Mouse (Mus musculus) forebrain, embryonic 10.5 days (tissue): ENCODE measurements around the gene Cdc37. TPM values are rescaled to one million over a fixed set of nuclear protein-coding genes. Genes with fewer than 3 reads are reported as not detected.
A peak's percentile ranks its signal among the peaks of the same experiment; 100 is the strongest.

Source experiments
- DNase-seq: peaks from one replicate; pipeline ENCODE4 v3.0.0-alpha.2; 2017; ENCODE audit warnings: low spot score; ENCODE audit errors: extremely low spot score
- H3K27ac ChIP-seq: fragments of 300-500 bp; sonication (generic); 2 replicates; pipeline ENCODE4 v1.5.1; 2016; ENCODE audit warnings: mild to moderate bottlenecking
- H3K27me3 ChIP-seq: fragments of 300-500 bp; sonication (generic); 2 replicates; pipeline ENCODE4 v1.6.1; 2016; ENCODE audit warnings: mild to moderate bottlenecking; ENCODE audit not compliant: poor library complexity, severe bottlenecking
- H3K36me3 ChIP-seq: fragments of 300-500 bp; sonication (generic); replicated peaks from 2 replicates; pipeline ENCODE4 v1.6.1; 2016; ENCODE audit warnings: mild to moderate bottlenecking, moderate library complexity
- H3K4me1 ChIP-seq: fragments of 300-500 bp; sonication (generic); 2 replicates; pipeline ENCODE4 v1.6.1; 2016
- H3K4me3 ChIP-seq: fragments of 300-500 bp; sonication (generic); 2 replicates; pipeline ENCODE4 v1.5.1; 2016; ENCODE audit warnings: mild to moderate bottlenecking, moderate library complexity
- H3K9me3 ChIP-seq: fragments of 300-500 bp; sonication (generic); 2 replicates; pipeline ENCODE4 v1.6.1; 2016; ENCODE audit warnings: mild to moderate bottlenecking, moderate library complexity
- WGBS: fragments of 180-500 bp; shearing (Covaris S2); methylation state at CpG from one replicate; pipeline ENCODE4 v1.1.7; 2016; 5-methylcytosine and 5-hydroxymethylcytosine counted together
- polyA plus RNA-seq: library from polyadenylated mRNA; unstranded; fragments of >200 nt; fragmentation: Nextera tagmentation; extraction: Ambion mirVana; gene quantifications from 2 replicates; pipeline ENCODE4 v1.2.1, GENCODE M21; 2016

The Cdc37 gene
- polyA plus RNA-seq, 1 experiment from 2014 or later: 351 TPM

DNA sequence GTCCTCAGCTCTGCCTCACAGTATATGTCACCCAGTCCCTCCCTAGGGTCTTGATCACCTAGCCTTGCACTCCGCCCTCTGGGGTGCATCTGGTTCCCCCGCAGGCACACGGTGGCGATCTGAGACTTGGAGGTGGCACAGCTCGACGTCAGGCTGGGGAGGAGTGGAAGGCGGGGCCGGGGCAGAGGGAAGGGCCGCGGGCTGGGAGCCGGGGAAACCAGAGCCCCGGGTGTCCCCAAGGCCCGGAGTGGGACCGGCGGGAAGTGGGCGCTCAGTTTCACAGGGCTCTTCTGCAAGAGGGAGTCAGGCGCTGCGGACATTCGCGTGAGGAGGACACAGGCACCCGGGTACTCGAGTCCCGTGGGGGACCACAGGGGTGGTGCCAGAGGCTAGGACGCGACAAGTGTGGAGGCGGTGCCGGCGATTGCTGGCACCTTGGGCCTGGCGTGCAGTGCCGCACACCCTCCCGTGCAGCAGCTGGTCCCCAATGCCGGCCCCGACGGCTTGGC lies 34.2 kb upstream of the Cdc37 start:
- 6% methylated on average over 34 of the region's 34 CpGs for WGBS
- H3K27me3 ChIP-seq: peaks cover 73% of the 10 kb centered on the region
- H3K9me3 ChIP-seq: no peaks in the 10 kb centered on the region
- H3K27ac ChIP-seq: no peak overlapping the region; the same call in 1 of the 2 replicates
- H3K4me1 ChIP-seq: peaks cover 44% of the 10 kb centered on the region
- peak overlapping the region; percentile 33 for H3K4me3 ChIP-seq
- H3K36me3 ChIP-seq: no peaks in the 10 kb centered on the region
- DNase-seq: no peak

DNA sequence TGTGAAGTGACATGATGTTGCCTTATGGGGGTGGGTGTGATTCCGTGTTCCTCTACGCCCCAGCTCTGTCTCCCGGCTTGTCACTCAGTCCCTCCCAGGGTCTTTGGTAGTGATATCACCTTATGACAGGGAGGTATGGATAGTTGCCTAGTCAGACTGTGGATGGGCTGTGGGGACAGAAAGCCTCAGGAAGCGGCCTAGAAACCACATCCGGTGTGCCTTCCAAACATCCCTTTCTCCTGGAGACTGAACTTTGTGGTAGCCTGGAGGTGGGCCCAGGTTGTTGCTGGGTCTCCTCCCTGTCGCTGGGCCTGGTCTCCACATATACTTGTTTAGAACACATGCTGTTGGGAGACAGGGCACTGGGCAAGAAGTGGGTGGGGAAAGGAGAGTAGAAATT lies 33.6 kb upstream of the Cdc37 start:
- Histone ChIP-seq H3K9me3 (no peaks in the 10 kb centered on the region), H3K27ac (no peak overlapping the region), H3K27me3 (peaks cover 73% of the 10 kb centered on the region), H3K36me3 (no peaks in the 10 kb centered on the region), H3K4me1 (peaks cover 44% of the 10 kb centered on the region), H3K4me3 (no peak overlapping the region)
- 85% methylated on average over 6 of the region's 6 CpGs for WGBS
- DNase-seq: no peak

DNA sequence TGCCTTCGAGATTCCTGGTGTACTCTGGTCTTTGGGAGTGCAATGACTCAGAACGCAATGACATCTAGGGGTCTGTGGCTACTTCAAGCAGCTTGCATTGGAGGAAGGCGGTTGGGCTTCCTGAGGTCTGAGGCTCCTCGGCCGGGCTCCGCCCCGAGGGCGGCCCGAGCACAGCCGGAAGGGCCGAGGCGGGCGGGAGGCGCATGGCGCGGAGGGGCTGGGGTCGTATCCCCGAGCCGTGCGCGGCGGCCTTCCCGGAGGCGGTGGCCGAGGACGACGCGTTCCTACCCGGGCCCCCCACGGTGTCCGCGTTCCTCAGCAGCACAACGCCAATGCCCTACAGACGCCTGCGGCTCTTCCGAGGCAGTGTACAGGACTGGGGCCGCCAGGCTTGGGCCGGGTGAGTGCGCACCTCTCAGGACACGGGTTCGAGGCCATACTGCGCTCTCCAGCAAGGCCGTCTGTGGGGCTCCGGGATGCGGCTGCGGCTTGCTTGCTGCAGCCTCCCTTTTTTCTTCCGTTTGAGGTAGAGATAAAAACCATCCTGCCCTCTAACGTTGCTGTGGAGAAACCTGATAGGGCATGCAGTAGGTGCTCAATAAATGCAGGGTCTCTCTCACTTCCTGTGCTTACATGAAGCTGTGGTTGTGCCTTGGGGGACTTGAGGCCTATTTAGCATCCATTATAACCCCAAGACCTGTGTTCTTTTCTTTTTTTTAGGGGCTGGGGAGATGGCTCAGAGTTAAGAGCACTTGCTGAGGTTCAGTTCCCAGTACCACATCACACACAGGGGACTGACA lies 31.8 kb upstream of the Cdc37 start:
- Histone ChIP-seq H3K9me3 (no peaks in the 10 kb centered on the region), H3K27ac (peak overlapping the region; percentile 48; the same call in 1 of the 2 replicates), H3K4me1 (peaks cover 40% of the 10 kb centered on the region), H3K27me3 (peaks cover 70% of the 10 kb centered on the region), H3K36me3 (no peaks in the 10 kb centered on the region), H3K4me3 (peak overlapping the region; percentile 43)
- DNase-seq: no peak
- WGBS: 6% methylated on average over 48 of the region's 48 CpGs

DNA sequence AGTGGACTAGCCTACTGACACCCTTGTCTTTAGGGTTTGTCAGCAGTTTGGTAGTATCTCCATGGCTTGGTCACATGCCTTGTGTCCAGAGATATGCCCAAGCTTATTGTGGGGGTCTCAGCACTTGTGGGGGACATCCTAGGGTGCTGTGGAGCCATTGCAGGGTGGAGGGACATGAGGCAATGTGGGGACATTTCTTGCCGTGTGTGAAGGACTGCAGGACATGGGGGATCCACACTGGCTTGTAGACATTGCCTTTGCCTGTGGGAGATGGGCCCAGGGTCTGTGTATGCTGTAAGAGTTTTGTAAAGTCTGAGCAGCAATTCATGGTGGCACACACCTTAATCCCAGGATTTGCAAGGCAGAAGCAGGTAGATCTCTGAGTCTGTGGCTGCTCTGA lies 31.1 kb upstream of the Cdc37 start:
- no peaks in the 10 kb centered on the region for H3K9me3 ChIP-seq
- no peak for DNase-seq
- peaks cover 40% of the 10 kb centered on the region for H3K4me1 ChIP-seq
- WGBS: 69% methylated on average over 1 of the region's 1 CpGs
- H3K36me3 ChIP-seq: no peaks in the 10 kb centered on the region
- no peak overlapping the region for H3K4me3 ChIP-seq
- H3K27ac ChIP-seq: no peak overlapping the region
- peaks cover 62% of the 10 kb centered on the region for H3K27me3 ChIP-seq

DNA sequence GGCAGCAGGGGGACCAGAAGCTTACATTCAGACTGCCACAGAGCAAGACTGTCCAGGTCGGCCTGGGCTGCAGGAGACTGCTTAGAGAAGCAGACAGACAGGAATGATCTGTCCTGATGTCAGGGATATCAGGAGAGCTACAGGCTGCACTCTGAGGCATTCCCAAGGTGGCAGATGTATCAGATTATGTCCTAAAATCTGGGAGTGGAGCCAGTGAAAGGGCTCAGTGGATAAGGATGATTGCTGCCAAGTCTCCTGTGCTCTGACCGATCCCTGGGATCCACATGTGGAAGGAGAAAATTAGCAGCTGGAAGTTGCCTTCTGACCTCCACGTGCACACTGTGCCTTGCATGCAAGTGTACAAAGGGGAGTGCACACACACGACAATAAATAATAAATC lies 30.6 kb upstream of the Cdc37 start:
- H3K9me3 ChIP-seq: no peaks in the 10 kb centered on the region
- H3K27ac ChIP-seq: no peak overlapping the region
- H3K4me3 ChIP-seq: no peak overlapping the region
- no peaks in the 10 kb centered on the region for H3K36me3 ChIP-seq
- 75% methylated on average over 4 of the region's 4 CpGs for WGBS
- H3K27me3 ChIP-seq: peaks cover 58% of the 10 kb centered on the region
- DNase-seq: no peak
- H3K4me1 ChIP-seq: peaks cover 38% of the 10 kb centered on the region

DNA sequence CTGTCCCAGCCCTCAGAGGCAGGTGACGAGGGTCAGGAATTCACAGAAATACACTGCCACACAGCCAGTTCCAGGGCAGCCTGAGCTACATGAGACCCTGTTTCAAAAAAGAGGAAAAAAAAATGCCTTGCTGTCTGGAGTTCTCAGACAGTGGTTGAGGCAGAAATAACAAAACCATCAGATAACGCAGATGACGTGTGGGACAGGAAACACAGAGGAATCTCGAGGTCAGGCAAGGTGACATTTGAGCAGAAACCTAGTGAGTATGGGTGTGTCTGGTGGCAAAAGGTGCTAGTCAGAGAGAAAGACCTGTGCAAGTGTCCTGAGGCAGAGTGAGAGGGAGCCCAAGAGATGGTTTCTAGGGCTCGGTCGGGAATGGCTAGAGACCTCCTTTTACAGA lies 22.6 kb upstream of the Cdc37 start:
- Histone ChIP-seq H3K27ac (no peak overlapping the region), H3K36me3 (no peaks in the 10 kb centered on the region), H3K4me1 (peaks cover 22% of the 10 kb centered on the region), H3K9me3 (no peaks in the 10 kb centered on the region), H3K27me3 (peaks cover 14% of the 10 kb centered on the region), H3K4me3 (no peak overlapping the region)
- no peak for DNase-seq
- WGBS: 81% methylated on average over 6 of the region's 6 CpGs

DNA sequence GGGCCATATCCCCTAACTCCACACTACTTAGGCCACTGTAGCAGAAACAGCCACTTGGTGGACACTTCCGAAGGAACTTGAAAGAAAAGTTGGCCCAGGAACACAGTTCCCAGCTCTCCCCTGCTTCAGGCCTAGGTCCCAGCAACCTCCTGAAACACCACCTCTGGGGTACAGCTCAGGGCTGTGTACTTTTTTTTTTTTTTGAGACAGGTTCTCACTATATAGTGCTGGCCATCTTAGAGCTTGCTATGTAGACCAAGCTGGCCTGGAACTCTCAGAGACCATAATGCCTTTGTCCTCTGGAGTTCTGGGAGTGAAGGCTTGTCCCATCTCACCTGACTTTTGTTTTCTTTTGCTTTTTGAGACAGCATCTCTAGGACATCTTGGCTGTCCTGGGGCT lies 19.4 kb upstream of the Cdc37 start:
- DNase-seq: no peak
- H3K27me3 ChIP-seq: peaks cover 46% of the 10 kb centered on the region
- H3K9me3 ChIP-seq: no peaks in the 10 kb centered on the region
- peak overlapping the region; percentile 80 for H3K27ac ChIP-seq
- 33% methylated on average over 1 of the region's 1 CpGs for WGBS
- no peaks in the 10 kb centered on the region for H3K36me3 ChIP-seq
- H3K4me1 ChIP-seq: peaks cover 50% of the 10 kb centered on the region
- H3K4me3 ChIP-seq: no peak overlapping the region; the same call in 1 of the 2 replicates

DNA sequence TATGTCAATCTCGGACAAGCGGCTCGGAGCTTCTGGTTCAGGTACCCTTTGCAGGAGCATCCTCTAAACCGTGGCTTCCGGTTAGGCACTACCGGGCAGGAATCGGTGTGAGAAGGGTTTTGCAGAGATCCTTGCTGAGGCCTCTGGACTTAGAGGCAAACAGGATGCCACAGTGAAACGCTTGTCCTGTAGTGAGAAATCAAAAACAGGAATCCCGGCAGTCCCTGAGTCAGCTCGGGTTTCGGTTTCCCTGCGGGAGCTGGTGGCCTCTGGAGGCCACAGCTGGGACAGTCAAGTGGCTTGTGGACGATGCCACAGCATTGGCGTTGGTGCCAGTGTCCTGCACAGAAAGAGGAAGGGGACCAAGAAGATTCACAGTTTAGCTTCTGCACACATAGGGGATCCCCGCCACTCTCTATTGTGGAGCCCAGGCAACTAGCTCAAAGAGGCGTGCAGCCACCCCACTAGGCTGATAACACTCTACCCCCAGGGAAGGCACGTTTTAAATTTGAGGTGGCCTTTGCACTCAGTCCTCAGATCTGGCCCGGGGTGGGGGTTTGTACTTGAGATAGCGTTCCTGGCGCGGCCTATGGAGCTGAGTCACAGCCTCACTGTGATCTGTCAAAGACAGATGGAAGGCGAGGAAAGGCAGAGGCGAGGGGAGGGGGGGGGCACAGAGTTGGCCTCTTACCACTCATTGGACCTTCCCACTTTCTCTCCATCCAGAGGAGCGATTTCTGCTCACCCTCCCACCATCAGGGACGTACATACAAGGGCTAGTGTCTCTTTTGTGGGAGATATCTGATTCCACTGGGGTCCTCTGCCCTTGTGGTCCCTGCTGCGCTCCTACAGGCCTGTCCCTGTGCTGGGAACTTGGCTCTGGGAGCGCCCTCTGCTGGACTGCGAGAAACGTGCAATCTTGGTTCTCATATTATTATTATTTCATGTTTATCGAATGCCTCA lies 18.7 kb upstream of the Cdc37 start:
- Histone ChIP-seq H3K9me3 (no peaks in the 10 kb centered on the region), H3K27ac (peak overlapping the region; percentile 80), H3K4me3 (peak overlapping the region; percentile 36), H3K4me1 (peaks cover 56% of the 10 kb centered on the region), H3K27me3 (peaks cover 54% of the 10 kb centered on the region), H3K36me3 (no peaks in the 10 kb centered on the region)
- 11% methylated on average over 30 of the region's 30 CpGs for WGBS
- peak; percentile 77 for DNase-seq

DNA sequence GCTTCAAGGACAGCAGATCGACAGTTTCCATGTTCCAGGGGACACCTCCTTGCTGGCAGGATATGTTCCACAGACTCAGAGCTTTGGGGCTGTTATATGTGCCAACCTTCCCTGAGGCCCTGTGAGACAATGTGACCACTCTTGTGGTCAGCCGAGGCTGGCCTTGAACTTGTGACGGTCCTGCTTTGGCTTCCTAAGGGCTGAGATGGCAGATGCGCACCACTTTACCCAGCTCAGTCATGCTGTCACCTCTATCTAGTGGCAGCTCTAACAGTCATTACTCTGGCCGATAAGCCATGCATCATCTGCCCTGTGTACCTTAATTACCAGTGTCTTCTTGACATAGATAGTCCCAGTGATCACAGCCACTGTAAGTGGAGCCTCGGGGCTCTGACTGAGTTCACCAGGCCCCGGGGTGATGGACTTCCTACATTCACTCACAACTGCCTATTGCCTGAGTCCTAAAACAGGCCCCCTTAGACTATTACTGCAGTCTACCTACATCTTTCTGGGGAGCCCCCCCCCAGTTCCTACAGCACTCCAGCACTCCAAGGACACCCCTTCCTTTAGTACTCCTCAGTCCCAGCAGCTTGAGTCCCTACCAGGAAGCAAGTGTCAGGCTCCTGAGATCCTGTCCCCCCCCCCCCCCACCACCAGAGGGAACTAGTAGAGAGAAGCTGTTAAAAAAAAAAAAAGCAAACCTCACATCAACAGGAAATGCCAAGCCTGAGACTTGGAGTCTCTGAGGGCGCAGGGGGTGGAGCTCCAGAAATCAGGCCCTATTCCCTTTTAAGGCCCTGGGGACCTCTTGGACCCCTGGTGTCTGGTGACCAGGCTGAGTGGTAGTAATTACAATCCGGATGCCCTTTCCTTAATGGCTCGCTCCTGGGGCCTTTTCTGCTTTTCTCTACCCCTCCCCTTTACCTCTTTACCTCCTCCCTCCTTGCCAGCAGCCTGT lies 17.6 kb upstream of the Cdc37 start:
- Histone ChIP-seq H3K4me3 (peak overlapping the region; percentile 36), H3K9me3 (no peaks in the 10 kb centered on the region), H3K27me3 (peaks cover 64% of the 10 kb centered on the region), H3K36me3 (no peaks in the 10 kb centered on the region), H3K27ac (peak overlapping the region; percentile 80), H3K4me1 (peaks cover 56% of the 10 kb centered on the region)
- 66% methylated on average over 10 of the region's 10 CpGs for WGBS
- no peak for DNase-seq

DNA sequence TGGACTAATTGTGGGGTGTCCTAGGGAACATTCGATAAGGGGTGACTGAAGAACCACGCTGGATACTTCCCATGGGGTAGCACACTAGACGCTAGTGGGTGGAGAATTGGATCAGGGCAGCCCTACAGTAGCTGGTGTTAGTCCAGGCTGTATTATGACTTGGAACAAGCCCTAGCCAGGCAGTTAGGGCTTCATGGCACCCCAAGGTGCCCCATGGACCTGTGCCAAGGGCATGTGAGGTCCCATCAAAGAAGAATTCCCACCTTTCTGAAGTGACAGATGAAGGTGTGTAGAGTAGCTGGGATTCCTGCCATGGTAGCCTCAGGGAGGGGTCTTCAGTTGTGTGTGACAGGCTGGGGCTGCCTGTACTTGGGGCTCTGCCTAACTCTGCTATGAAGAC lies 16.7 kb upstream of the Cdc37 start:
- no peak for DNase-seq
- Histone ChIP-seq H3K4me1 (peaks cover 59% of the 10 kb centered on the region), H3K36me3 (no peaks in the 10 kb centered on the region), H3K27ac (peak overlapping the region; percentile 80; the same call in 1 of the 2 replicates), H3K4me3 (peak overlapping the region; percentile 54), H3K27me3 (peaks cover 73% of the 10 kb centered on the region), H3K9me3 (no peaks in the 10 kb centered on the region)
- 24% methylated on average over 3 of the region's 3 CpGs for WGBS

DNA sequence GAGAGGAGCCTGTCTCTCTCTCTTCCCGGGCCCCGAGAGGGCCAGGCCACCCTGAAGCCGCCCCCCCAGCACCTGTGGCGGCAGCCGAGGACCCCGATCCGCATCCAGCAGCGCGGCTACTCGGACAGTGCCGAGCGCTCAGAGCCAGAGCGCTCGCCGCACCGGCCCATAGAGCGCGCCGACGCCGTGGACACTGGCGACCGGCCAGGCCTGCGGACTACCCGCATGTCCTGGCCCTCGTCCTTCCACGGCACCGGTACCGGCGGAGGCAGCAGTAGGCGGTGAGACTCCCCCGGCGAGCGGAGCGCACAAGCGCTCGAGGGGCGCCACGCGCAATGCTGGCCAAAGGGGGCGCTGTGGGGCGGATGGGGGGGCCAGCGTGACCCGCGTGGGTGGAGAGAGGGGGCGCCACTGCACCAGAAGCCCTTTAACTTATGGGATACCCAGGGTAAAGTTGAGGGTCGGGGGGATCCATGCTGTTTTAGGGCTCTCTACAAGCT lies 16.2 kb upstream of the Cdc37 start:
- peaks cover 64% of the 10 kb centered on the region for H3K4me1 ChIP-seq
- DNase-seq: no peak
- no peaks in the 10 kb centered on the region for H3K36me3 ChIP-seq
- no peaks in the 10 kb centered on the region for H3K9me3 ChIP-seq
- H3K4me3 ChIP-seq: peak overlapping the region; percentile 54
- peak overlapping the region; percentile 58; the same call in 1 of the 2 replicates for H3K27ac ChIP-seq
- peaks cover 75% of the 10 kb centered on the region for H3K27me3 ChIP-seq
- WGBS: 1% methylated on average over 47 of the region's 47 CpGs
